Mouse (Mus musculus): ENCODE data around the gene Tmed9. TPM values are rescaled to one million over a fixed set of nuclear protein-coding genes. Genes with fewer than 3 reads are reported as not detected.

Gene Tmed9
- polyA plus RNA-seq, 1 experiment from 2014 or later: 55.6 TPM

Other genes with a start within 250 kb of the Tmed9 start
- 24.1 and 27.1 TPM in 2 replicates for gene Mxd3, start 243.9 kb upstream of the Tmed9 start, polyA plus RNA-seq (2014; fragmentation: Nextera tagmentation; extraction: Ambion mirVana)
- gene Lman2, start 210.9 kb upstream of the Tmed9 start, polyA plus RNA-seq (2014; fragmentation: Nextera tagmentation; extraction: Ambion mirVana): 78.1 and 81.8 TPM in 2 replicates
- gene Rgs14, start 204.0 kb upstream of the Tmed9 start, polyA plus RNA-seq (2014; fragmentation: Nextera tagmentation; extraction: Ambion mirVana): 0.53 and 0.56 TPM in 2 replicates
- 0.14 TPM in 1 of 2 replicates, not detected in the other for gene Slc34a1, start 175.5 kb upstream of the Tmed9 start, polyA plus RNA-seq (2014; fragmentation: Nextera tagmentation; extraction: Ambion mirVana)
- gene Pfn3, start 158.5 kb upstream of the Tmed9 start, polyA plus RNA-seq (2014; fragmentation: Nextera tagmentation; extraction: Ambion mirVana): not detected in 2 replicates
- not detected in 2 replicates for gene F12, start 146.9 kb upstream of the Tmed9 start, polyA plus RNA-seq (2014; fragmentation: Nextera tagmentation; extraction: Ambion mirVana)
- gene Grk6, start 128.7 kb upstream of the Tmed9 start, polyA plus RNA-seq (2014; fragmentation: Nextera tagmentation; extraction: Ambion mirVana): 50.4 and 59.7 TPM in 2 replicates
- gene Prr7, start 109.5 kb upstream of the Tmed9 start, polyA plus RNA-seq (2014; fragmentation: Nextera tagmentation; extraction: Ambion mirVana): 1.7 TPM in 2 replicates
- 231 and 252 TPM in 2 replicates for gene Dbn1, start 85.6 kb upstream of the Tmed9 start, polyA plus RNA-seq (2014; fragmentation: Nextera tagmentation; extraction: Ambion mirVana)
- gene Pdlim7, start 60.1 kb upstream of the Tmed9 start, polyA plus RNA-seq (2014; fragmentation: Nextera tagmentation; extraction: Ambion mirVana): 124 and 136 TPM in 2 replicates
- 1.0 and 1.3 TPM in 2 replicates for gene Dok3, start 44.4 kb upstream of the Tmed9 start, polyA plus RNA-seq (2014; fragmentation: Nextera tagmentation; extraction: Ambion mirVana)
- 77.7 and 81.4 TPM in 2 replicates for gene Ddx41, start 37.1 kb upstream of the Tmed9 start, polyA plus RNA-seq (2014; fragmentation: Nextera tagmentation; extraction: Ambion mirVana)
- 36.7 and 37.0 TPM in 2 replicates for gene Fam193b, start 2.6 kb upstream of the Tmed9 start, polyA plus RNA-seq (2014; fragmentation: Nextera tagmentation; extraction: Ambion mirVana)
- gene B4galt7, start 26.2 kb downstream of the Tmed9 start, polyA plus RNA-seq (2014; fragmentation: Nextera tagmentation; extraction: Ambion mirVana): 14.2 and 16.3 TPM in 2 replicates
- gene Caml, start 49.3 kb downstream of the Tmed9 start, polyA plus RNA-seq (2014; fragmentation: Nextera tagmentation; extraction: Ambion mirVana): 62.3 and 66.1 TPM in 2 replicates
- gene Ddx46, start 61.3 kb downstream of the Tmed9 start, polyA plus RNA-seq (2014; fragmentation: Nextera tagmentation; extraction: Ambion mirVana): 54.1 and 58.0 TPM in 2 replicates
- gene B230219D22Rik, start 119.4 kb downstream of the Tmed9 start, polyA plus RNA-seq (2014; fragmentation: Nextera tagmentation; extraction: Ambion mirVana): 78.3 and 82.0 TPM in 2 replicates
- gene Txndc15, start 140.9 kb downstream of the Tmed9 start, polyA plus RNA-seq (2014; fragmentation: Nextera tagmentation; extraction: Ambion mirVana): 97.6 and 99.6 TPM in 2 replicates
- 40.8 and 44.7 TPM in 2 replicates for gene Pcbd2, start 153.6 kb downstream of the Tmed9 start, polyA plus RNA-seq (2014; fragmentation: Nextera tagmentation; extraction: Ambion mirVana)
- gene Catsper3, start 210.8 kb downstream of the Tmed9 start, polyA plus RNA-seq (2014; fragmentation: Nextera tagmentation; extraction: Ambion mirVana): not detected in 2 replicates